ENCODE assay signal across 22 mouse cellular contexts in genomic region chr2:60533026-60533425, GRCm38 (mm10). TPM values are rescaled to one million over a fixed set of nuclear protein-coding genes. Genes with fewer than 3 reads are reported as not detected.
DNase-seq lines count a peak whose midpoint lies in the region; ATAC-seq and TF ChIP-seq lines count a peak whose summit lies in the region.
"Had no signal": no experiment of that assay in that cellular context is flagged by ENCODE, and none has a peak within 500 bp of the region (broad histone marks: within the 10 kb centered on the region; RNA-seq: fewer than 3 reads in every experiment).

No protein-coding gene starts in this region.

- H3K27ac ChIP-seq in hindbrain, embryonic 10.5 days: 0 out of 2 replicates have a peak overlapping the region, but pooled peaks have one; percentile 5
- H3K27ac ChIP-seq in hindbrain, embryonic 14.5 days: no peak overlapping the region
- no peak overlapping the region for H3K27ac ChIP-seq in lung, embryonic 14.5 days (ENCODE audit: low read depth)
- H3K27ac ChIP-seq in lung, embryonic 16.5 days (ENCODE audit: low read length): no peak overlapping the region
- H3K27ac ChIP-seq: embryonic facial prominence, embryonic 13.5 days; embryonic facial prominence, embryonic 15.5 days; forebrain, embryonic 10.5 days; forebrain, embryonic 12.5 days had no signal

- 0 out of 2 replicates have a peak, but pooled peaks cover 3% of the 10 kb centered on the region for H3K9me3 ChIP-seq in hindbrain, embryonic 10.5 days
- no peaks in the 10 kb centered on the region for H3K9me3 ChIP-seq in hindbrain, embryonic 14.5 days (ENCODE audit: control insufficient read depth, low read length)
- H3K9me3 ChIP-seq in lung, embryonic 14.5 days (ENCODE audit: low read depth, low read length): no peaks in the 10 kb centered on the region
- no peaks in the 10 kb centered on the region for H3K9me3 ChIP-seq in lung, embryonic 16.5 days (ENCODE audit: control insufficient read depth, low read length)
- H3K9me3 ChIP-seq: embryonic facial prominence, embryonic 13.5 days; embryonic facial prominence, embryonic 15.5 days; forebrain, embryonic 10.5 days; forebrain, embryonic 12.5 days had no signal

- no peak overlapping the region for H3K4me2 ChIP-seq in hindbrain, embryonic 14.5 days (replicated peaks)
- H3K4me2 ChIP-seq in lung, embryonic 14.5 days: no peak overlapping the region
- no peak overlapping the region for H3K4me2 ChIP-seq in lung, embryonic 16.5 days (ENCODE audit: low read depth, low read length)
- H3K4me2 ChIP-seq: embryonic facial prominence, embryonic 13.5 days; embryonic facial prominence, embryonic 15.5 days; forebrain, embryonic 12.5 days had no signal

- H3K27me3 ChIP-seq in hindbrain, embryonic 10.5 days (ENCODE audit: insufficient read depth, poor library complexity, severe bottlenecking): no peaks in the 10 kb centered on the region
- no peaks in the 10 kb centered on the region for H3K27me3 ChIP-seq in hindbrain, embryonic 14.5 days (ENCODE audit: control insufficient read depth, insufficient read depth, low read length)
- no peaks in the 10 kb centered on the region for H3K27me3 ChIP-seq in lung, embryonic 14.5 days (ENCODE audit: insufficient read depth, low read length)
- no peaks in the 10 kb centered on the region for H3K27me3 ChIP-seq in lung, embryonic 16.5 days (ENCODE audit: control insufficient read depth, insufficient read depth, low read depth, low read length)
- H3K27me3 ChIP-seq: embryonic facial prominence, embryonic 13.5 days; embryonic facial prominence, embryonic 15.5 days; forebrain, embryonic 12.5 days had no signal

- H3K36me3 ChIP-seq in hindbrain, embryonic 10.5 days: no peaks in the 10 kb centered on the region
- H3K36me3 ChIP-seq in hindbrain, embryonic 14.5 days (replicated peaks; ENCODE audit: control insufficient read depth, insufficient read depth): no peaks in the 10 kb centered on the region
- no peaks in the 10 kb centered on the region for H3K36me3 ChIP-seq in lung, embryonic 14.5 days (ENCODE audit: insufficient read depth)
- no peaks in the 10 kb centered on the region for H3K36me3 ChIP-seq in lung, embryonic 16.5 days (ENCODE audit: control insufficient read depth, insufficient read depth, low read length)
- H3K36me3 ChIP-seq: embryonic facial prominence, embryonic 13.5 days; embryonic facial prominence, embryonic 15.5 days; forebrain, embryonic 10.5 days; forebrain, embryonic 12.5 days had no signal

- H3K4me1 ChIP-seq in hindbrain, embryonic 10.5 days (replicated peaks): no peaks in the 10 kb centered on the region; the same call in 1 of the 2 replicates
- 0 out of 2 replicates have a peak, but pooled peaks cover 8% of the 10 kb centered on the region for H3K4me1 ChIP-seq in hindbrain, embryonic 14.5 days (replicated peaks; ENCODE audit: control insufficient read depth, insufficient read depth, low read length)
- H3K4me1 ChIP-seq in lung, embryonic 14.5 days (ENCODE audit: insufficient read depth): no peaks in the 10 kb centered on the region
- H3K4me1 ChIP-seq in lung, embryonic 16.5 days (replicated peaks; ENCODE audit: control insufficient read depth, insufficient read depth, low read length): peaks cover 2% of the 10 kb centered on the region; the same call in 1 of the 2 replicates
- H3K4me1 ChIP-seq: embryonic facial prominence, embryonic 13.5 days; embryonic facial prominence, embryonic 15.5 days; forebrain, embryonic 10.5 days; forebrain, embryonic 12.5 days had no signal

- H3K9ac ChIP-seq in hindbrain, embryonic 14.5 days: no peak overlapping the region
- no peak overlapping the region for H3K9ac ChIP-seq in lung, embryonic 14.5 days
- H3K9ac ChIP-seq in lung, embryonic 16.5 days (ENCODE audit: low read length): no peak overlapping the region
- H3K9ac ChIP-seq: embryonic facial prominence, embryonic 13.5 days; embryonic facial prominence, embryonic 15.5 days; forebrain, embryonic 12.5 days had no signal

- no peak for TF ChIP-seq CTCF in lung, embryonic 14.5 days (IDR thresholded peaks at IDR 0.05; ENCODE audit: low read depth)

- ATAC-seq in hindbrain, embryonic 14.5 days (ENCODE audit: low FRiP score): no peak
- ATAC-seq in lung, embryonic 14.5 days (ENCODE audit: insufficient read depth): peak; percentile 60
- ATAC-seq in lung, embryonic 16.5 days (ENCODE audit: low read depth): peak; percentile 45; the same call in 1 of the 2 replicates
- ATAC-seq: forebrain, embryonic 14.5 days had no signal

- no peak overlapping the region for H3K4me3 ChIP-seq in hindbrain, embryonic 10.5 days
- no peak overlapping the region for H3K4me3 ChIP-seq in hindbrain, embryonic 14.5 days (replicated peaks; ENCODE audit: low read length)
- H3K4me3 ChIP-seq in lung, embryonic 14.5 days (ENCODE audit: low read depth, low read length): no peak overlapping the region
- H3K4me3 ChIP-seq in lung, embryonic 16.5 days (ENCODE audit: low read length): no peak overlapping the region
- H3K4me3 ChIP-seq: embryonic facial prominence, embryonic 13.5 days; embryonic facial prominence, embryonic 15.5 days; erythroblast, embryonic 14.5 days; forebrain, embryonic 10.5 days; forebrain, embryonic 12.5 days had no signal

- DNase-seq in hindbrain, embryonic 10.5 days (ENCODE audit: low spot score): no peak
- DNase-seq in hindbrain, embryonic 14.5 days (ENCODE audit: low spot score): no peak
- DNase-seq in lung, embryonic 14.5 days: peak; percentile 47
- no peak for DNase-seq in lung, postnatal 36 days
- no peak for DNase-seq in lung, postnatal 10 days
- DNase-seq: adrenal gland, adult 2 months; adrenal gland, postnatal 10 days; adrenal gland, postnatal 25 days; cerebellum, adult 11 months; cerebellum, adult 18-20 months; cerebellum, adult 8-10 months; cerebellum, adult 9-11 months; cerebellum, postnatal 14 days; cerebellum, postnatal 36 days; embryo, embryonic 11 days had no signal

- WGBS in hindbrain, embryonic 10.5 days: 92% methylated on average over 3 of the region's 3 CpGs
- 90% methylated on average over 3 of the region's 3 CpGs for WGBS in hindbrain, embryonic 14.5 days
- WGBS in lung, embryonic 14.5 days: 61% methylated on average over 3 of the region's 3 CpGs
- WGBS in lung, embryonic 16.5 days: 56% methylated on average over 3 of the region's 3 CpGs

RNA-seq across cellular contexts. Expression of gene Pla2r1, which starts 20.1 kb away (rescaled TPM):
- polyA plus RNA-seq in hindbrain, embryonic 10.5 days (2016; fragmentation: Nextera tagmentation; extraction: Ambion mirVana): 0.95 and 1.5 TPM in 2 replicates
- 0.81 and 1.1 TPM in 2 replicates for polyA plus RNA-seq in hindbrain, embryonic 14.5 days (2014; fragmentation: Nextera tagmentation; extraction: Ambion mirVana)
- polyA plus RNA-seq in lung, embryonic 14.5 days (2014; fragmentation: Nextera tagmentation; extraction: Ambion mirVana): 3.8 and 4.6 TPM in 2 replicates
- 4.2 and 4.3 TPM in 2 replicates for polyA plus RNA-seq in lung, embryonic 16.5 days (2015; fragmentation: Nextera tagmentation; extraction: Ambion mirVana)
- polyA plus RNA-seq: erythroblast, embryonic 14.5 days had no signal
